Mouse (Mus musculus): ENCODE data around the gene Pecr.
"Not testable (repeated sequence)": the region's sequence is repeated elsewhere in the genome, so short reads cannot be mapped to it uniquely, and the experiment has no call there.

Pecr gene

GRCm38 (mm10) chr1:72287893-72288292 lies 3.8 kb upstream of the Pecr start:
- no peak for DNase-seq (ENCODE audit: low spot score)

GRCm38 (mm10) chr1:72286904-72287303 lies 2.8 kb upstream of the Pecr start:
- peak; percentile 60 for DNase-seq (ENCODE audit: low spot score)

GRCm38 (mm10) chr1:72284539-72284938 lies 425 bp upstream of the Pecr start:
- DNase-seq (ENCODE audit: low spot score) = no peak

- DNase-seq (ENCODE audit: low spot score) = no peak
Observed at GRCm38 (mm10) chr1:72282604-72283003, 1.5 kb downstream of the Pecr start.

GRCm38 (mm10) chr1:72278085-72278484 lies 6.0 kb downstream of the Pecr start:
- DNase-seq (ENCODE audit: low spot score) = no peak

GRCm38 (mm10) chr1:72263099-72263498 lies 21.0 kb downstream of the Pecr start:
- DNase-seq (ENCODE audit: low spot score) = no peak

- DNase-seq (ENCODE audit: low spot score) = no peak
Observed at GRCm38 (mm10) chr1:72256381-72257256, 27.5 kb downstream of the Pecr start.

- no peak for DNase-seq (ENCODE audit: low spot score)
Observed at GRCm38 (mm10) chr1:72255854-72256175, 28.3 kb downstream of the Pecr start.

GRCm38 (mm10) chr1:72255062-72255853 lies 28.9 kb downstream of the Pecr start:
- peak; percentile 95 for DNase-seq (ENCODE audit: low spot score)

- peak; percentile 93 for DNase-seq (ENCODE audit: low spot score)
Observed at GRCm38 (mm10) chr1:72254545-72255061, 29.5 kb downstream of the Pecr start.

GRCm38 (mm10) chr1:72253881-72254491 lies 30.1 kb downstream of the Pecr start:
- DNase-seq (ENCODE audit: low spot score) = peak; percentile 44

- DNase-seq (ENCODE audit: low spot score) = no peak
Observed at GRCm38 (mm10) chr1:72251806-72252205, 32.3 kb downstream of the Pecr start.

GRCm38 (mm10) chr1:72248226-72248737 lies 35.8 kb downstream of the Pecr start:
- not testable (repeated sequence) for DNase-seq (ENCODE audit: low spot score)

- DNase-seq (ENCODE audit: low spot score) = peak; percentile 89
Observed at GRCm38 (mm10) chr1:72244317-72245036, 39.6 kb downstream of the Pecr start.

- peak; percentile 97 for DNase-seq (ENCODE audit: low spot score)
Observed at GRCm38 (mm10) chr1:72243656-72244316, 40.3 kb downstream of the Pecr start.

GRCm38 (mm10) chr1:72242581-72243143 lies 41.5 kb downstream of the Pecr start:
- DNase-seq (ENCODE audit: low spot score) = no peak

- DNase-seq (ENCODE audit: low spot score) = not testable (repeated sequence)
Observed at GRCm38 (mm10) chr1:72239113-72239512, 45.0 kb downstream of the Pecr start.

GRCm38 (mm10) chr1:72238016-72238580 lies 46.0 kb downstream of the Pecr start:
- no peak for DNase-seq (ENCODE audit: low spot score)

GRCm38 (mm10) chr1:72237007-72237775 lies 46.9 kb downstream of the Pecr start:
- peak; percentile 75 for DNase-seq (ENCODE audit: low spot score)

All from embryo, embryonic 10.5 days (tissue).